Mouse (Mus musculus) spleen, embryonic (tissue): ENCODE results near the gene Dcaf7.
"Not testable (repeated sequence)": the region's sequence is repeated elsewhere in the genome, so short reads cannot be mapped to it uniquely, and the experiment has no call there.

Experiments used
- CTCF ChIA-PET: fragments of 350-600 bp; sonication (Branson Sonifier 250); formaldehyde crosslinking; loops from one replicate; lab custom pipeline; 2022; lab: Charles Lee

Gene Dcaf7

DNA sequence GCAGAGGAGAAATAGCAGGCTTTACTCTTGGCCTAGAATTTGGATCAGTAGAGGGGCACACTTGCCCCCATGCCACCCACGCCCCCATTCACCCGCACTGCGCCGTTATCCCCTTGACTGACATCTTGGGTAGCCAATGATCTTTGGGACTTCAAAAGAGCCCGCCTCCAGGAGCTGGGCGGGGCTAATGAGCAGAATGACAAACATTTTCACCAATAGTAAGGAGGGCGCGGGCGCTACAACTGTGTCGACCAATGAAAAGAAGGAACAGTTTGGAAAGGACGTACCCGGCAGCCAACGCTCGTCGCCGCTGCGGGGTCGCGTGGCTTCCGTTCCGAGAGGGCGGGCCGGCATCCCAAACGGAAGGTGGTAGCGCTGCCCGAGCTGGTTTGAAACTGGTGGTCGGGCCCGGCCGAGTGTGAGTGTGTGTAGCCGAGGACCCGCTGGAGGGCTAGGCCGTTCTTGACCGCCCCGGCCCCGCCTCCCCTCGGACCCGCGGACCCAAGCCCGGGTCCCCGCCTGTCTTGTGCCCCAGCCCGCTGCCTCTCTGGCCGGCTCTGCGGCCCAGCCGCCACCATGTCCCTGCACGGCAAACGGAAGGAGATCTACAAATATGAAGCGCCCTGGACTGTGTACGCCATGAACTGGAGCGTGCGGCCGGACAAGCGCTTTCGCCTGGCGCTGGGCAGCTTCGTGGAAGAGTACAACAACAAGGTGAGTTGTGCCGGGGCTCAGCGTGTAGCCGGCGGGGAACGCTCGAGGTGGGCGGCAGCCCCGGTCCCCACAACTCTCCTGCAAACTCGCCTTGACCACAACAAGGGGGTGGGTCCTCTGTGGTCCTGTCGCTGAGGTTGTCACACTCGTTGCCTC is at the start of gene Dcaf7:
TSS of gene Dcaf7 (plus strand) at position 325 of the 870 bp plus-strand sequence.
- CTCF ChIA-PET = interaction anchor here (0.5 to 1.2 kb wide), 2 partner anchors 17 to 1917 kb away, joined by 4 read pairs; no protein-coding TSS in a partner anchor

DNA sequence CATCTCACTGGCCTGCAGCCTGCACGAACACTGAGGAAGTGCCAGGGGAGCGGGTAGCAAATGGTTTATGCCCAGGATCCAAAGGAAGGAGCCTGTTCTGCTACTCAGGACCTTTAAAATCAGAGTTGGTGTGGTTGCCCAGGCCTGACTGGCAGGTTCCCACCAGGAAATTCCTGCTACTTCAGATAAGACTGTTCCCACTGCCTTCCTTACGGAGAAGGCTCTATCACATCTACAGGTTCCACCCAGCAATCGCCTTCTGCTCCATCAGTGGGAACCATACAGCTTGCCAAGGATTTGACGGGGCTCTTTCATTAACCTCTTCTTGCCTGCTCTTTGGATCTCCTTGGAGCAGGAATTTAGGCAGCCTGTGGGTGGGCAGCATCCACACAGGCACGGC is 49.2 kb upstream of the Dcaf7 start:
- CTCF ChIA-PET = no interaction called here

DNA sequence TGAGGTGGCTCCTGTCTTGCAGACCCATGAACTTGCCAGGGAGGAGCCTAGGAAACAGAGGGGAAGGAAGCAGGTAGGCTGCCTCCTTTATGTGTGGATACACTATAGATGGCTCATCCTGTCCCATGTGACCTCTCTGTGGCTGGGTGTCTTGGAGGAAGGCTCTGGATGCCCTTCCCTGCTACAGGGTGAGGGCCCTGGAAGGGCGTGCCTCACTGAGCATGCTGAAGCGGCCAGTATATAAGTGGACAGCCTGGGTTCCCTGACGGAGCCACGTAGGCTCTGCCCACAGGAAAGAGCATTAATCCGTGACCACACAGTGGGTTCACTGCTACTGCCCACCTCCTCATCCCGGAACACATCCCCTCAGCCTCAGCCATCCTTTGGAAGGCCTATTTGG is 47.2 kb upstream of the Dcaf7 start:
- CTCF ChIA-PET = no interaction called here

- CTCF ChIA-PET = no interaction called here
Observed at GRCm38 (mm10) chr11:105990231-105990630, 46.4 kb upstream of the Dcaf7 start.

DNA sequence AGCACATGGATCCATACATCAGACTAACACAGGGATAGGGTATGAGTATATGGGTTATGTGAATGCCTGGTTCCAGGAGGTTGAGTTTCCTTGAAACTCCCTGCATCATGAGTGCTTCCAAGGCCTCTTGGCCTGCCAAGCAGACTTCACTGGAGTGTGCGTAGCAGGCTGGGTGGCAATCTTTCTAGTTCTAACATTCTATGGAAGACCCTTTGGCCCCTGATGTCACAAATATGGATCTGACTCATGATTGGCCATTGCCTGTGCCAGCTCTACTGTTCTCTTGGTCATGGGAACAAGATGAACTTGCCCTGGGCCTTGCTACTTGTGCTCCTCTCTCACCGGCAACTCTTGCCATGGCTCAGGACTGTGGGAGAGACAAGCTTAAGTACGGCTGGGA is 42.3 kb upstream of the Dcaf7 start, which contains the start of gene Ace3:
TSS of gene Ace3 (plus strand) at position 301 of the 400 bp plus-strand sequence.
- CTCF ChIA-PET = no interaction called here

GRCm38 (mm10) chr11:106000062-106000461 is 36.6 kb upstream of the Dcaf7 start:
- CTCF ChIA-PET = no interaction called here

DNA sequence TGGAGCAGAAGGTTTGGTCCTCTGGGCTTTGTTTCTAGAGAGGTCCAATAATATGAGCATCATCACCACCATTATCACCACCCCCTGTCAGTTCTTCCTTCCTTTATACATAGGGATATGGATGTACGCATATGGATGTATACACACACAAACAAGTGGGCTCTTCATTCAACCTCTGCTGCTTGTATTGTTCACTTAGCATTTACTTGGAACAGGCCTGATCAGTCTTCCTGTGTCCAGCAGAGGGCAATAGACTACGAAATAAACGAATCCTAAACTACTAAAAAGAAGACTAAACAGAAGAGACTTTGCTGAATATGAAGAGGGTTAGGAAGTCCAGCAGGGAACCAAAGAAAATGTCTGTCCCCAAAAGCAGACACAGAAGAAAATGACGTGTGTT is 35.0 kb upstream of the Dcaf7 start:
- CTCF ChIA-PET = no interaction called here

DNA sequence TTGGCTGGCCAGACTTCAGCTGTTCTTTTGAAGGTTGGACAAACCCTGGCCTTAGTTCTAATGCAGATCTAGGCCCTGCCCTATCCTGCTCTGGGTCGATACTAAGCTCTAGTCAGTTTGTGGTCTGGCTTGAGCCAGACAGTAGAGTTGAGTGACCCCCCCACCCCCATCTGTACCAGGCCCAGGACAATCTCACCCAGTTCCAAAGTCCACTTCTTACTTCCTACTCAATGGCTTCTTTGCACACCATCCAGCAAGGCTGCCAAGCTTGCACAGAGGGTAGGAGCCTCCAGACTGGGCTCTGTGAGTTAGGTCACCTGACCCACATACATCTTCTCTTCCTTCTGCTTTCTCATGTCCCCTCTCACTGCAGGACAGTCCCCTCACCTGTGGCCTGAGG is 32.1 kb upstream of the Dcaf7 start:
- CTCF ChIA-PET = interaction anchor here (1.0 kb wide), 1 partner anchor 22 kb away, joined by 4 read pairs; no protein-coding TSS in a partner anchor

GRCm38 (mm10) chr11:106005970-106006369 is 30.7 kb upstream of the Dcaf7 start:
- CTCF ChIA-PET = interaction anchor here (0.6 kb wide), 1 partner anchor 7 kb away, joined by 3 read pairs; no protein-coding TSS in a partner anchor

GRCm38 (mm10) chr11:106007821-106008220 is 28.9 kb upstream of the Dcaf7 start, which contains the start of gene Kcnh6:
TSS of gene Kcnh6 (plus strand) at chr11:106008124.
- CTCF ChIA-PET = no interaction called here

- CTCF ChIA-PET = no interaction called here
Observed at GRCm38 (mm10) chr11:106012711-106013110, 24.0 kb upstream of the Dcaf7 start.

DNA sequence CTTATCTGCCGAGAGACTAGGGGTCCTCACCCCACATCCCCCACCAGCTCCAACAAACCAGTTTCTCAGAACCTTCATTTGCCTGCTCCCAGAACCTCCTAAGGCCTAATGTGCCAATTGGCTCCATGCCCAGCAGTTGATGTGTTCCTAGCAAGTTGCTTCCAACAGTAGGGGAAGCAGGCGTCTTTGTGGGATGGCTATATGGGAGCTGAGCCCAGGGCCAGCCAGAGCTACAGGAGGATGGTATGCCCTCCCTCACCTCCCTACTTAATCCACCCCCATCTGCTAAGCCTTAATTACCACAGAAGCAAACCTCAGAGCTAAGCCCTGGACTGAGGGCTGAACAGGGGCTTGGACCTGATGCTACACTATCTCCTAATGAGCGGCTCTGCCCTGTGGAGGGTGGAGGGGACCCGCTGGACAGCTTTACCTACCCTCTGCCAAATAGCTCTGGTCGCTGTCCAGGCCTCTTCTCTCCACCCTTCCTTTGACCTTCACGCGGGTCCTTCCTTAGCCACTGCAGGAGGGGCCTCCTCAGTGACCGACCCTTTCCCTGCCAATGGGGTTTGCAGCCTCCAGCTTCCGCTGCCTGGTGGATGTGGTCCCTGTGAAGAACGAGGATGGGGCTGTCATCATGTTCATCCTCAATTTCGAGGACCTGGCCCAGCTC is 23.0 kb upstream of the Dcaf7 start:
- CTCF ChIA-PET = interaction anchor here (0.5 to 0.7 kb wide), 2 partner anchors 8 to 1976 kb away, joined by 3 to 5 read pairs; no protein-coding TSS in a partner anchor

DNA sequence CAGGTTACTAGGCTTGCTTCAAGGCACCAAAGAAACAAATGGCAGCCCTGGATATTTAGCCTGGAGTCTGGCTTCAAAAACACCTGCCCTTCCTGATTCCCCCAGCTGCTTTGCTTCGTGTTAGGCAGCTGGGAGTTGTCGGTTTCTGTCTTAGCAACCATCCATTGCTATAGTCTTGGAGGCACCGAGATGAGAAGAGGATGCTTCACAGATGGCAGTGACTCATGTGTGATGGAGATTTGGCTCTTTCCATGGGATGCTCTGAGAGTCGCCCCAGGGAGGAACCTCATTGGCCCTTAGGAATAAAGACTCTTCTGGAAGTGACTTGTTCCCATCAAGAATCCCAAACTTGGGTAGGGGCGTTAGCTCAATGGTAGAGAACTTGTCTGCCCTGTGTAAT is 20.2 kb upstream of the Dcaf7 start:
- CTCF ChIA-PET = interaction anchor here (0.5 kb wide), 1 partner anchor 344 kb away, joined by 3 read pairs; no protein-coding TSS in a partner anchor

- CTCF ChIA-PET = no interaction called here
Observed at GRCm38 (mm10) chr11:106020051-106020763, 16.5 kb upstream of the Dcaf7 start.

DNA sequence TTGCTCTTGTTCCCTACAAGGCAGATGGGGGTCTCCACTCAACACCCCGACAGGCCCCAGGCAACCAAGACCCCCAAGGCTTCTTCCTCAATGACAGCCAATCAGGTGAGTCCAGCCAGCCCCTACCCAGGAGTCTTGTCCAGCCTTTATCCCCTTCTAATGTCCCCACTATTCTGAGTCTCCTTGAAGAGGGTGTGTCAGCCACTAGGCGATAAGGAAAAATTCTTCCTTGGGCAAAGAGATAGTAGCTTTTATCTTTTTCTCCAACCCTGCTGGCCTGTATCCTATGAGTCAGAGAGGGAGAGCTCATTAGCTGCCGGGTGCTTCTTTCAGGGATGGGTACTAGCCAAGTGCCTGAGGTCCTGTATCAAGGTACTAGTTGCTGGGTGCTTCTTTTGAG is 10.9 kb upstream of the Dcaf7 start:
- CTCF ChIA-PET = no interaction called here

GRCm38 (mm10) chr11:106026465-106027151 is 10.1 kb upstream of the Dcaf7 start:
- CTCF ChIA-PET = interaction anchor here (0.5 to 1.6 kb wide), 3 partner anchors 12 to 22 kb away, joined by 3 to 5 read pairs (median 4); no protein-coding TSS in a partner anchor

DNA sequence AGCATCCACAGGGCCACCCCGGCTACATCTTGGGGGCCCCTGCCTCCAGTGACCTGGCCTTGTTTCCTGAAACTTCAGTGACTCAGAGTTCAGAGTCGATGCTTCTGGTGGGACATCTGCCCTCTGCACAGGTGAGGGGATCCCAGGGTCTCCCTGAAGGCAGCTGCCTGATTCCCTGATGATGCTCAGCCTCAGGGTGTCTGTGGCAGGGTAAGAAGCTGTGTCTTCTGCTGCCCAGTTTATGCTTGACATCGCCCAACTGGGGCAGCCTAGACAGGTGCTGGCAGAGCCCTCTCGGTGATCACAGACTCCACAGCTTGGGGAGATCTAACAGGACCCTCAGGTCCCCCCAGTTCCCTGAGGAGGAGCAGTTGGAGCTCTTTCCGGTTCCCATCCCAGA is 9.1 kb upstream of the Dcaf7 start:
- CTCF ChIA-PET = interaction anchor here (1.6 kb wide), 1 partner anchor 11 kb away, joined by 5 read pairs; no protein-coding TSS in a partner anchor

GRCm38 (mm10) chr11:106032074-106032473 is 4.6 kb upstream of the Dcaf7 start:
- CTCF ChIA-PET = not testable (repeated sequence)

DNA sequence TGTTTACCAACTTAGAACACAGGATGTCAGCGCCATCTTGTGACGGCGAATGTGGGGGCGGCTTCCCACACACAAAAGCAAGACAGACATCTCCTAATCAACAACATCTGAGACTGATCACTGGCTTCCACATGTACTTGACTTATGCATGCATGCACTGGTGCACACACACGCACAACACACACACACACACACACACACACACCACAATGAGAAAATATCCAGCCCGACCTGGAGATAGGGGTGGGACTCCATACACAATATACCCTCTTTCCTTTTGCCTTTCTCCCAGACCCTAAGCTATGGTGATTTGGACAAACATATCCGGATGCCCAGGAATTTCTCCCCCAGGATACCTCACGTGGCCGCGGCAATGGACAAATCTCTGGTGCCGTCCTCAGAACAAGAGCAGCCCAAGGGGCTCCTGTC is 3.2 kb upstream of the Dcaf7 start:
- CTCF ChIA-PET = interaction anchor here (0.7 kb wide), 1 partner anchor 43 kb away, joined by 3 read pairs; no protein-coding TSS in a partner anchor

GRCm38 (mm10) chr11:106034986-106035385 is 1.7 kb upstream of the Dcaf7 start:
- CTCF ChIA-PET = no interaction called here

GRCm38 (mm10) chr11:106037418-106037751 is 713 bp downstream of the Dcaf7 start:
- CTCF ChIA-PET = interaction anchor here (1.2 kb wide), 1 partner anchor 16 kb away, joined by 4 read pairs; no protein-coding TSS in a partner anchor
